Mouse (Mus musculus) thymus, adult 2 months (tissue): ENCODE results near the gene Gatc.
"Not testable (repeated sequence)": the region's sequence is repeated elsewhere in the genome, so short reads cannot be mapped to it uniquely, and the experiment has no call there.

Experiments
- CTCF ChIP-seq: fragments of 200-500 bp; IDR thresholded peaks from 2 replicates; pipeline ENCODE4 v1.5.1; 2012; ENCODE audit warnings: mild to moderate bottlenecking, control low read depth, low read length, moderate library complexity, borderline replicate concordance; ENCODE audit not compliant: control insufficient read depth, poor library complexity, insufficient read depth; ENCODE audit errors: extremely low read depth
- POLR2A ChIP-seq: fragments of 200-500 bp; IDR thresholded peaks from 2 replicates; pipeline ENCODE4 v1.6.1; 2012; ENCODE audit warnings: mild to moderate bottlenecking, low read length, control low read depth, moderate library complexity; ENCODE audit not compliant: control insufficient read depth, poor library complexity, insufficient read depth; ENCODE audit errors: extremely low read depth

- not testable (repeated sequence) for TF ChIP-seq CTCF, POLR2A
Observed at GRCm38 (mm10) chr5:115302190-115302589, 38.8 kb downstream of the Gatc start.
